ENCODE assay signal across 10 mouse cellular contexts in genomic region chr9:69477195-69477823, GRCm38 (mm10). TPM values are rescaled to one million over a fixed set of nuclear protein-coding genes. Genes with fewer than 3 reads are reported as not detected.
A peak's percentile ranks its signal among the peaks of the same experiment; 100 is the strongest.
DNase-seq lines count a peak whose midpoint lies in the region; ATAC-seq and TF ChIP-seq lines count a peak whose summit lies in the region.
"Had no signal": no experiment of that assay in that cellular context is flagged by ENCODE, and none has a peak within 500 bp of the region (broad histone marks: within the 10 kb centered on the region; RNA-seq: fewer than 3 reads in every experiment).

No protein-coding gene starts in this region.

- no peak overlapping the region for H3K9ac ChIP-seq in forebrain, postnatal 0 days
- no peak overlapping the region for H3K9ac ChIP-seq in forebrain, embryonic 15.5 days (replicated peaks)
- H3K9ac ChIP-seq in midbrain, embryonic 14.5 days (replicated peaks; ENCODE audit: low read length): no peak overlapping the region

- H3K9me3 ChIP-seq in forebrain, postnatal 0 days (ENCODE audit: low read length): no peaks in the 10 kb centered on the region
- no peaks in the 10 kb centered on the region for H3K9me3 ChIP-seq in forebrain, embryonic 15.5 days
- no peaks in the 10 kb centered on the region for H3K9me3 ChIP-seq in midbrain, embryonic 14.5 days (ENCODE audit: control insufficient read depth, low read length)

- 68% methylated on average over 14 of the region's 14 CpGs for WGBS in forebrain, postnatal 0 days
- WGBS in forebrain, embryonic 15.5 days: 75% methylated on average over 14 of the region's 14 CpGs
- 65% methylated on average over 14 of the region's 14 CpGs for WGBS in midbrain, embryonic 14.5 days

- H3K4me2 ChIP-seq in forebrain, postnatal 0 days (ENCODE audit: low read depth): no peak overlapping the region
- H3K4me2 ChIP-seq in forebrain, embryonic 15.5 days (replicated peaks): no peak overlapping the region
- no peak overlapping the region for H3K4me2 ChIP-seq in midbrain, embryonic 14.5 days (ENCODE audit: low read length)

- TF ChIP-seq CTCF in forebrain, postnatal 0 days (IDR thresholded peaks at IDR 0.05; ENCODE audit: low read depth): no peak
- no peak for TF ChIP-seq CTCF in layer of hippocampus, adult 2 months (conservative IDR thresholded peaks at IDR 0.05)

- no peaks in the 10 kb centered on the region for H3K36me3 ChIP-seq in forebrain, postnatal 0 days (ENCODE audit: insufficient read depth)
- H3K36me3 ChIP-seq in forebrain, embryonic 15.5 days: no peaks in the 10 kb centered on the region
- H3K36me3 ChIP-seq in midbrain, embryonic 14.5 days (ENCODE audit: control insufficient read depth, insufficient read depth, low read length): no peaks in the 10 kb centered on the region

- no peaks in the 10 kb centered on the region for H3K4me1 ChIP-seq in forebrain, postnatal 0 days (ENCODE audit: insufficient read depth)
- no peaks in the 10 kb centered on the region for H3K4me1 ChIP-seq in forebrain, embryonic 15.5 days
- no peaks in the 10 kb centered on the region for H3K4me1 ChIP-seq in midbrain, embryonic 14.5 days (ENCODE audit: control insufficient read depth, insufficient read depth, low read length)

- H3K27ac ChIP-seq in forebrain, postnatal 0 days (ENCODE audit: low read depth, low read length): no peak overlapping the region
- H3K27ac ChIP-seq in forebrain, embryonic 15.5 days (replicated peaks): no peak overlapping the region
- H3K27ac ChIP-seq in layer of hippocampus, adult 2 months: no peak overlapping the region
- H3K27ac ChIP-seq in midbrain, embryonic 14.5 days (replicated peaks; ENCODE audit: low read depth, low read length): no peak overlapping the region
- H3K27ac ChIP-seq: left cerebral cortex, adult 2 months had no signal

- DNase-seq in forebrain, postnatal 0 days: no peak
- DNase-seq in adipocyte (ENCODE audit: low spot score): peak; percentile 33
- DNase-seq in heart, adult 9 months (ENCODE audit: low spot score in 2 of 2): peak; percentile 69 to 82
- peak; percentile 28 for DNase-seq in kidney, postnatal 10 days
- no peak for DNase-seq in urinary bladder, postnatal 10 days (ENCODE audit: low spot score)
- DNase-seq in layer of hippocampus, adult 2 months (ENCODE audit: low spot score in 2 of 2): no peak
- DNase-seq in midbrain, embryonic 14.5 days: no peak
- DNase-seq: lung, postnatal 36 days had no signal

- ATAC-seq in forebrain, postnatal 0 days: peak; percentile 20; the same call in 1 of the 2 replicates
- ATAC-seq in forebrain, embryonic 15.5 days (replicated peaks): no peak
- ATAC-seq in midbrain, embryonic 14.5 days (ENCODE audit: low FRiP score, low TSS enrichment): no peak

- no peaks in the 10 kb centered on the region for H3K27me3 ChIP-seq in forebrain, postnatal 0 days (ENCODE audit: insufficient read depth, low read length)
- no peaks in the 10 kb centered on the region for H3K27me3 ChIP-seq in forebrain, embryonic 15.5 days
- H3K27me3 ChIP-seq in midbrain, embryonic 14.5 days (ENCODE audit: control insufficient read depth, insufficient read depth, low read length): no peaks in the 10 kb centered on the region

- H3K4me3 ChIP-seq in forebrain, postnatal 0 days (ENCODE audit: low read depth, low read length): no peak overlapping the region
- no peak overlapping the region for H3K4me3 ChIP-seq in forebrain, embryonic 15.5 days
- H3K4me3 ChIP-seq in layer of hippocampus, adult 2 months: no peak overlapping the region
- no peak overlapping the region for H3K4me3 ChIP-seq in midbrain, embryonic 14.5 days (replicated peaks; ENCODE audit: low read depth, low read length)
- H3K4me3 ChIP-seq: left cerebral cortex, adult 2 months had no signal

RNA-seq across cellular contexts. Expression of gene Anxa2, which starts 23.9 kb away (rescaled TPM):
- 49.2 and 68.4 TPM in 2 replicates for total RNA-seq in forebrain, postnatal 0 days (2014; rRNA removed)
- polyA plus RNA-seq in forebrain, postnatal 0 days (2015; fragmentation: Nextera tagmentation; extraction: Ambion mirVana): 62.8 and 66.3 TPM in 2 replicates
- 78.9 and 83.6 TPM in 2 replicates for polyA plus RNA-seq in forebrain, embryonic 15.5 days (2015; fragmentation: Nextera tagmentation; extraction: Ambion mirVana)
- 1 to 10 TPM; 8.8 to 9.6 TPM for total RNA-seq in layer of hippocampus, adult 2 months (2021)
- 48.8 and 105 TPM in 2 replicates for polyA plus RNA-seq in midbrain, embryonic 14.5 days (2014; fragmentation: Nextera tagmentation; extraction: Ambion mirVana)

Comparison
In these comparisons a context has a peak if more than half of its experiments do, and no peak if none do; other contexts are left out.
1. DNase-seq: peak in adipocyte (single experiment), heart, adult 9 months (2 of 2) and kidney, postnatal 10 days (single experiment); none in forebrain, postnatal 0 days (single experiment), urinary bladder, postnatal 10 days (single experiment), layer of hippocampus, adult 2 months (0 of 2) and midbrain, embryonic 14.5 days (single experiment).